Mouse (Mus musculus): ENCODE data around the gene Sesn1. TPM values are rescaled to one million over a fixed set of nuclear protein-coding genes. Genes with fewer than 3 reads are reported as not detected.

Sesn1 gene
- total RNA-seq, 2 experiments from 2014 or later: 27.1 to 27.3 TPM

Other genes starting within 250 kb of the Sesn1 start
- gene Ccdc162, start 93.3 kb upstream of the Sesn1 start, total RNA-seq (2021): under 1 TPM; 0.38 to 0.88 TPM
- 10 to 100 TPM in 1 of 2 experiments, 1 to 10 TPM in 1; 9.8 to 11.3 TPM for gene Cep57l1, start 64 bp upstream of the Sesn1 start, total RNA-seq (2021)
- 10 to 100 TPM; 16.5 to 18.5 TPM for gene Armc2, start 208.5 kb downstream of the Sesn1 start, total RNA-seq (2021)